Mouse (Mus musculus): ENCODE results near the gene Cct8l1.

Gene Cct8l1

DNA sequence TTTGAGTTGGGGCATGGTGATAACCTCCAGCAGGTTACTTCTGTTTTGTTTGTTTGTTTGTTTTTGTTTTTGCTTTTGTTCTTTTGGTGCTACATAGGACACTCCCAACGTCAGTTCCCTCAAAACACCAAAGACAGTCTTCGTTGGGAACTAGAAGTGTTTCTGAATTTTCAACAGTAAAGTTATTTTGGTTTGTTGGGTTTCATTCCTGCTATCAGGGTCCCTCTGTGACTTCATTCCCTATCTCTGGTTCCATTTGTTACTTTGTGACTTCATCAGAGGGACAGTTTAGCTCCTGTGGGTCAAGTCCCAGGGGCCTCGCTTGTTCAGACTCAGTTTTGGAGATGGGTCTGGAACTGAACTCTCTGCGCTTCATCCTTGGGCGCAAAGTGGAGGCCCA lies at the start of gene Cct8l1:
Gene Cct8l1, plus strand, starts transcription at position 301 of the 400 bp plus-strand sequence.
- no peak for DNase-seq (ENCODE audit: extremely low spot score, low read depth, low spot score)

DNA sequence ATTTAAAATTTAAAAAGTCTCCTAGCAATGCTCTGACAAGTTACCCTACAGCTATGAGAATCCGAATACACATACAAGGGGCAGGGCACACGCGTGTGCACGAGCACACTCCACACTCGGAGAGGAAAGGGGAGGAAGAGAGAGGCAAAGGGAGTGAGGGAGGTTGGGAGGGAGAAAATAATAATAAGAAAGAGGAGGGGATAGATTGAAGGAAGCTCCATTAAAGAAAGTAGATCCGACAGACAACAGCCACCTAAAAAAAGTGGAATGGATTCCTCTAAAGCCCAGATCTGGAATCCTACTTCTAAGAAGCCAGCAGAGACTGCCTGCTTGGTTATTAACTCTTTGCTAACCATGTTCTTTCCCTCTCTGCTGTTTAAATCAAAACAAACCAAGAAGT lies 43.8 kb upstream of the Cct8l1 start:
- DNase-seq (ENCODE audit: extremely low spot score, low read depth, low spot score): peak; percentile 16

DNA sequence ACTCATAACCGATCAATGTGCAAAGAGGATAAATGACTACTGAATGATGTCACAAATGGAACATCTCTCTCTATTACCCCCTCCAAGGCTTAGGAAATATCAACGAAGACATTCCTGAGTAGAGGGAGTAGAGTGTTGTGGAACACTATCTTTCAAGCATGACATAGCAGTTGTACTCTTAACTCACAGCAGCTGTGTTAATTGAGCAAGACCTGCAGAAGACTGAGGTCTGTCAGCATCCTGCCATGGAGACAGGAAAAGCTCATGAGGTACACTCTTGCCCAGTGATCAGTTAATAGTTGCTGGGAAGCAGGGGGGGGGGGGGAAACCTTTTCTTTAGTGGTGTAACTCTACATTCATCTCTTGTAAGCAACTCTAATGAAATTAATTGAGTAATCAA lies 40.1 kb upstream of the Cct8l1 start:
- DNase-seq (ENCODE audit: extremely low spot score, low read depth, low spot score): no peak

DNA sequence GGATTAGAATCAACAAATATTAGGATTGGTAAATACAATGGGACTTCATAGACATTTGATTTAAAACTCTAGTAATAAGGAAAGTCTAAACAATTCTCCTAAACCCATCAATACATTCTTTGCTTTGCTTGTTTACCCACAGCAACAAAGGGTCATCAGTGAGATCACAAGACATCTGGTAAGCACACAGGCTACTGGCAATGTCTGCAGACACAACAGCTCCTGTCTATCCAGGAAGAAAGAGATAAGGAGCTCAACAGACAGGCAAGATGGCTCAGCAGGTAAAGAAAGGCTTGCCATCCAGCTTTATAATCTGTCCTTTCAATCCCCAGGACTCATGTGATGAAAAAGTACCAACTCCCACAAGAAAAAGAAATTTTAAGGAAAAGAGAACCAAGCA lies 37.0 kb upstream of the Cct8l1 start:
- no peak for DNase-seq (ENCODE audit: extremely low spot score, low read depth, low spot score)

DNA sequence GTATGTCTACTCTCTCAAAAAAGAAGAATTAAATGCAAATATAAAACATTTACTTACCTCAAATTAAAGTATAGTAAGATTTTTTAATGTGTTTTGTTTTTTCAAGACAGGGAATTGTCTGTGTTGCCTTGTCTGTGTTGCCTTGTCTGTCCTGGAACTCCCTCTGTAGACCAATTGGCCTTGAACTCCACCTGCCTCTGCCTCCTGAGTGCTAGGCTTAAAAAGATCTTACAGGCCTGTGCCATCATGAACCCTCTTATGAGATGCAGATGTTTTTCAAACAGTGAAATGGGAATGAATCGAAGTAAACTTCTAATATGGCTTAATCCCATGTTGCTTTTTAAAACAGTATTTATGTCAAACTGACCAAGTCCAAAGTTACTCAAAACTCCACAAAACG lies 19.2 kb upstream of the Cct8l1 start:
- DNase-seq (ENCODE audit: extremely low spot score, low read depth, low spot score): no peak

DNA sequence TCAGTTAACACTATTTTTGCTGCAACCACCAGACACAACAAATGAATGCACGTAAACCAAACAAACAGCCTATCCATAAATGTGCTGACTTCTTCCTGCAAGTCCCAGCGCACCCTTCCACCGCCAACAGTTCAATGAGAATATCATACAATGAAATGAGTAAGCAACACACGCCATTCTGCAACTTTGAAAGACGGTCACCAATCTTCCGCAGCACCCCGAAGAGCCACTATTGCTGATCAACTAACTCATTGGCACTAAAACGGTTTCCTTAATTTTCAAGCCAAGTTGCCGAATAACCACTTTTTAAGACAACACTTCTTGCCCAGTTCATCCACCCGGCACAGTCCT lies 18.5 kb upstream of the Cct8l1 start:
- DNase-seq (ENCODE audit: extremely low spot score, low read depth, low spot score): no peak

DNA sequence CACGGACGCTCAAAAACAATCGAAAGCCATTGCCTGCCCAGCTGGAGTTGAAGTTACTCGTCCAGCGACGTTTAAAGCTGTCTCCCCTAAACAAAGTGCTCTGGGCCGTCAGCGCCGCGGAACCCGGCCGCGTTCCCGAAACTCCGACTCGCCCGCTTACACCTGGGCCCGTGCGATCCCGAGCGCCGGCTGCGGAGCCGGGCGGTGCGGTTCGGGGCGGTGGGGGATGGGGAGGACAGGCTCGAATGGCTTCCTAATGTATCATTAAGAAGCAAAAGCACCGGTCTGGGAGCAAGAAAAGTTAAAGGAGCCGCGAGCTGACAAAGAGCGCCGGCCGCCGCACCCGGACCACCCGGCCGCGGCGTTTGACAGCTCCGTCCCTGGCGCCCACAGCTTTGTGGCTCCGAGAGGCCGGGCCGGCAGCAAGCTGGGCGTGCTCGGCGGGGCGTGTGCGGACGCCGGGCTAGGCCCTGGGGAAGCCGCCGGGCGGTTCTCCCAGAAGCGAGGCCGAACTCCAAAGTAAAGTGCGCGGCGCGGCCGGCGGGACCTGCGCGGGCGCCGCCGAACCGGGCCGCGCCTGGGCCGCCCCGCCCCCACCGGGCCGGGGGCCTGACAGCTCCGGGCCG lies 18.0 kb upstream of the Cct8l1 start:
- no peak for DNase-seq (ENCODE audit: extremely low spot score, low read depth, low spot score)

DNA sequence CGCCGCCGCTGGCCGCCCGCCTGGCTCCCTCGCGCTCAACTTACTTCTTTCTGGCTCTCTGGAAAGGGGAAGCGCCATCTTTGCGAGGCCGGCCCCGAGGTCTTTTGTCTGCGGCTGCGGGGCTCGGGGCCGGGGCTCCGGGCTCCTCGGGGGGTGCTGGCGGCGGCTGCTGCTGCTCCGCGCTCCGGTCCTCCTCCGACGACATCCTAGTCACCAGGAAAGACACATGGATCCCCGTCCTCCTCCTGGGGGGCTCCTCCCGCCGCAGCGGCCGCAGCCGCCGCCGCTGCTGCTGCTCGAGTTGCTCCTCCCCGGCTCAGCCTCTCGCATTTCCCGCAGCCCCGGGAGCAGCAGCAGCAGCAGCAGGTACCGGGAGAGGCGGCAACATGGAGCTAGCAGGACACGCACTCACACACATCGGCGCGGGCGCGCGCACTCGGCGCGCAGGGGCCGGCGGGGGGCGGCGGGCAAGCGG lies 17.5 kb upstream of the Cct8l1 start, which contains the start of gene Kmt2c:
Gene Kmt2c, minus strand, starts transcription at position 438 of the 475 bp plus-strand sequence.
- DNase-seq (ENCODE audit: extremely low spot score, low read depth, low spot score): no peak

DNA sequence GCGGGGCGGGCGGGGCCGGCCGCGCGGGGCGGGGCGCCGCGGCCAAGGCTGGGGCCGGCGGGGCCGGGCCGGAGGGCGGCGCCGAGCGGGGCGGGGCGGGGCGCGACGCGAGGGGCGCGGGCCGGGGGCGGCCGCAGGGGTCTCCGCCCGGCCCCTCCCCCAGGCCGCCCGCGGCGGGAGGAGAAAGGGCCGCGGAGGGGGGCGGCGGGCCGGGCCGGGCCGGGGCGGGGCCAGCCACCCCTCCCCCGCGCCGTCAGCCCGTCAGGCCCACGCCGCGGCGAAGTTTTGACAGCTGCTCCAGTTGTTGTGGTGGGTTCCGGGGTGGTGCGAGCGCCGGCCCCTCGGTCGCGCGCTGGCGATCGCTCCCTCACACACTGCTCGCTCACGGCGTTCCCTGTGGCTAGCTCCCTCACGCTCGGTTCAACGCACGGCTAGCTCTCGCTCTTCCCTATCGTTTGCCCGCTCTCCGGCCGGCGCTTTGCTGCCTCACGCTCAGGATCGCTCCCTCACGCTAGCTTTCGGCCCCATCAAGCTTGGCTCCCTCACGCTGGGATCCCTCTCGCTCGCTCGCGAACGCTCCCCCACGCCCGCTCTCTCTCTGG lies 16.9 kb upstream of the Cct8l1 start:
- no peak for DNase-seq (ENCODE audit: extremely low spot score, low read depth, low spot score)

DNA sequence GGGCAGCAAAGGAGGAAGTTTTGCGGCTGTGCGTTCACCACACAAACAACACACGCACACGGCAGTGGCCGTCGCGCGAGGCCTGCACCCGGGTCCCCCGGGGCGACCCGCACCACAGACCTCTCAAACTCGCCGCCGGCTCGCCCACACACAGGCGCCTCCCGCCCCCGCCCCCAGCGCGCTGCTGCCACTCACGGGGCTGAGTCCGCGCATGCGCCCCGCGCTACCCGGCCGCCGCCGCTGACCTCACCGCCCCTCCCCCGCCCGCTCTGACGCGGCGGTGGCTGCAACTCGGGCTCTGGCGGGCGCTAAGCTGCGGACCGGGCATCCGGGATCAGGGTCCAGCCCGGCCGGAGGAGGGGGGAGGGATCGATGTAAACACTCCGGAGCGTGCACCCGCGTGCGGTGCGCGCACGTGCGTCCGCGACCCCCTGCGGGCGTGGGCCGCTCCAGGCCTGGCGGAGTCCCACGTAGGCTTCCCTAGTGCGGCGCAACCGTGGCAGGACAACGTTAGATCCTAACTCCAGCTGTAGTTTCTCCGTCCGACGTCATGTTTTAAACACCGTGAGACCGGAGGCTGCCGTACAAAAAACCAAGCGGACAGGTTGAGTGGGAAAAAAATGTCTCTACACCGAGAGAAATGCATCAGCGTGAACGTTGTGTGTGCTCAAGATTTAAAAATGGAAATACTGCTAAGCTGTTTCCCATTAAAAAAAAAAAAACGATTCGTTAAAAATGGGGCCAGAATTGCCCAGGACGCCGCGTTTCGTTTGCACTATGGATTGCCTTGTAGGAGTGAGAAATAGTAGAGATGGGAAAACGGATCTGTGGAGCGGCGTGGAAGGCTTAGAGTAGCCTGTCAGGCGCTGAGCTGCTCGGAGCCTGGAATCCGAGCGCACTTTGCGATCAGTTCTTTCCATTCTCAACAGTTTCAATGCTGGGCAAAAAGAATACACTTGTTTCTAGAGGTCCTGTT lies 16.2 kb upstream of the Cct8l1 start:
- no peak for DNase-seq (ENCODE audit: extremely low spot score, low read depth, low spot score)

DNA sequence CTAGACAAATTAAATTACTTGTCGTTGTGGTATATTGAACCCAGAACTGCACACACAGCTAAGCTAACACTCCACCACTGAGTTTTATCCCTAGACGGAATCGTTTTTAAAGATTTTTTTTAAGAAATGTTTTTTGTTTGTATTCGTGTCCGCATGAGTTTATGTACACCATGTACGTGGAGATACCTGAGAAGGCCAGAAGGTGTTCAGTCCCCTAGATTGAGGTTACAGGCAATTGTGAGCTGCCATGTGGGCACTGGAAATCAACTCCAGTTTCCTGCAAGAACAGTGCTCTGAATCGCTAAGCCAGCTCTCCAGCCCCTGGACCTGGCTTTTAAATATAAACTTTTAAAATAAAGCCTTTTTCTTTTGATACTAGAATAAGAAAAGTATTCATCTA lies 15.2 kb upstream of the Cct8l1 start:
- DNase-seq (ENCODE audit: extremely low spot score, low read depth, low spot score): no peak

DNA sequence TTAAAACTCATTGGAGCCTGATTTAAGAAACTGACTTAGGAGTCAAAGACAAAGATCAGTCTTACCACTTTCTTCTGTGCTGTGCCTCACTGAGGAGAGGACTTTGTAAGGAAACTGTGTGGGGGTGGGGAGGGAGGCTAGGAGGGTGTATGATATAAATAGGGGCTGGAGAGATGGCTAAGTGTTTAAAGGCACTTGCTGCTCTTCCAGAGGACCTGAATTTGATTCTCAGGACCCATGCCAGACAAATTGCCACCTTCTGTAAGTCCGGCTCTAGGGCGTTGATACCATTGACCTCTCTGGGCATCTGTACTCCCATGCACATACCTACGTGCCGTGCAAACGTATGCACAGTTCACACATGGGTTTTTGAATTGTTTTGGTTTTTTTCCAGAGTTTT lies 9.8 kb upstream of the Cct8l1 start:
- DNase-seq (ENCODE audit: extremely low spot score, low read depth, low spot score): no peak

DNA sequence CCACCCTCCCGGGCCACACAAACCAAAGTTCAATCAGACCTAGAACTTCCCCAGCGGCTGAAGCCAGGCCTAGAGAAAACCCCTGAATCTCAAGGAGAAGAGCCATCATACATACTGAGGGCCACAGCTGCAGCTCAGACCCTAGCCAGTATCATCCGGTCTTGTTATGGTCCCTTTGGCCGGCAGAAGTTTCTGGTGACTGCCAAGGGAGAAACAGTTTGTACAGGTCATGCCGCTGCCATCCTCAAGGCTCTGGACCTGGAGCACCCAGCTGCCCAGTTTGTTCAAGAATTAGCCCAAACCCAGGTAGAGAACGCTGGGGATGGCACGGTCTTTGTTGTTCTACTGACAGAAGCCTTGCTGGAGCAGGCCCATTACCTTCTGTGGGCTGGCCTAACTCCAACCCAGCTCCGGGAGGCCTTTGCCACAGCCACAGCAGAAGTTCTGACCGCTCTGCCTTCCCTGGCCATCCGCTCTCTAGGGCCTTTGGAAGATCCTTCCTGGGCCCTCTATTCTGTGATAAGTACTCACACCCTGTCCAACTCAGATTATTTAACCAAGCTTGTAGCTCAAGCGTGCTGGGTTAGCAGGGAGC lies 531 bp downstream of the Cct8l1 start:
- DNase-seq (ENCODE audit: extremely low spot score, low read depth, low spot score): no peak

DNA sequence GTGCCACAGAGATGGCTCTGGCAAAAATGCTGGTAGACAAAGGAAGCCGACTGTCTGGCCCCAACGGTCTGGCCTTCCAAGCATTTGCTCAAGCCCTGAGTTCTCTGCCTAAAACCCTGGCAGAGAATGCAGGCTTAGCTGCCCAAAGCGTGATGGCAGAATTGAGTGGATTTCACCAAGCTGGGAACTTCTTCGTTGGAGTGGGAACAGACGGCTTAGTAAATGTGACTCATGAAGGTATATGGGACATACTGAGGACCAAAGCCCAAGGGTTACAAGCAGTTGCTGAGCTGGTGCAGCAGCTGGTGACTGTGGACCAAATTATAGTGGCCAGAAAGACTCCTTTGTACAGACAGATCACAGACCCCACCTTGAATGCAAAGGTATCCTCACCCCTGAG lies 1.7 kb downstream of the Cct8l1 start:
- no peak for DNase-seq (ENCODE audit: extremely low spot score, low read depth, low spot score)

DNA sequence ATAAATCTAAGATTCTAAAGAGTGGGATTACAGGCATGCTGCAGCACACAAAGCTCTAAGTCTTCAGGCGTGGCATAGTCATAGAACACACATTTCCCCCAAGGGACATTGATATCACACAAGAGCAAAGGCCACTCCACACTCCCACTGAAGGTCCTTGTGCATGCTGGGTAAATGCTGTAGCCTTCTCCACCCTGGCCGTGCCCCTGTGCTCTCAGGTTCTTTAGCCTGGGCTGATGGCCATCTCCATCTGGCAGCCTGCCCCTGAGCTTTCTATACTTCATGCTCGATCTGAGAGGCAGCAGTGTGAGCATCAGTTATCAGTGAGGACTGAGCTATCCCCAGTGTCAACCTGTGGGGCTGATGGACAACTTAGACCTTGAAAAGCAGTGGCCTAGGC lies 4.0 kb downstream of the Cct8l1 start:
- no peak for DNase-seq (ENCODE audit: extremely low spot score, low read depth, low spot score)

DNA sequence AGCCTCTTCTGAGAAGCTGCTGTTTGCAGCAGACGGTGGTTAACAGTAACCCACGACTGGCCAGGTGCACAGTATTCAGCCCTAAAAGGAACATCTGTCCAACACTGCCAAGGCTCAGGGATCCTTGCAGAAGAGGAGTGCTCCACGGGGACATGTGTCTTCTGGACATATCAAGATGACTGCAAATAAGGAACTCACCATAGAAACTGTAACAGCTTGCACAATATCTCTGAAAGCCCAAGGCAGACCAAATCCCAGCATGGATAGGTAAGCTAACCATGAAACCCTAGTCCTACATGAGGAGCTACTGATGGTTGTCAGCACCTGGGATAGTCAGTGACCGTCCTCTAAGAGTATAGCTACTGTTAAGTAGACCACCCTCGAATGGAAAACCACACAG lies 5.6 kb downstream of the Cct8l1 start:
- DNase-seq (ENCODE audit: extremely low spot score, low read depth, low spot score): no peak

DNA sequence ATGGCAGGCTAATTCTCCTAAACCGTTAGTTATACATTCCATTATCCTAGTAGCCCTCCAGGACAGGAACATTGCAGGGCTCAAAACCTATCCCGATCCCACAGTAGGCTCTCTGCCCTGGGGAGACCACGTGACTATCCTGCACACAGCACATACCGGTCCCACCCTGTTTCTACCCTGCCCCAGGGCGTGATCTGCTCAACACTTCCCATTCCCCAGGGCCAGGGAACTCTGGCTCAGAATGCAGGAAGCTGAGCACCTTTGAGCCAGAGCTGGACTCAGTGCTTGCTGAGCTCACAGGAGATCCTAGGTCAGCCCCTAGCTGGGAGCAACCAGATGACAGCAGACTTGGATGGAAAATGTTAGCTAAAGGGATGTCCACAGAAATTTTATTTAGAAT lies 10.2 kb downstream of the Cct8l1 start:
- no peak for DNase-seq (ENCODE audit: extremely low spot score, low read depth, low spot score)

DNA sequence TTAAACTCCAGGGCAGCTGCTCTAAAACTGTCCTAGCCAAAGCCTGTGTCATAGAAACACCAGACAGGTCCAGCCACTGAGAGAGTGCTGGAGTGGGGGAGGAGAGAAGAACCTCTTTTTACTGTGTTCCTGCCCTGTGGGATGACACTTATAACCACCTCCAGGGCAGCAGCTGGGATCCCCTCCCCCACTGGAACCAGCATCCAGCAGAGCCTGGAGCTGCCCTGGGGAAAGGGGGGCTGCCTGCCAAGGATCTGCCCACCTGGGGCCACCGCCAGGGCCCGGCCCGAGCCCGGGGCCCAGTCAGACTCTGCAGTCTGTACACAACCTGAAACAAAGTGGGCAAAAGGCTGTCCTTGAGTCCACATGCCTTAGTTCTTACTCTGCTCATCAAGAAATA lies 11.1 kb downstream of the Cct8l1 start:
- DNase-seq (ENCODE audit: extremely low spot score, low read depth, low spot score): no peak

DNA sequence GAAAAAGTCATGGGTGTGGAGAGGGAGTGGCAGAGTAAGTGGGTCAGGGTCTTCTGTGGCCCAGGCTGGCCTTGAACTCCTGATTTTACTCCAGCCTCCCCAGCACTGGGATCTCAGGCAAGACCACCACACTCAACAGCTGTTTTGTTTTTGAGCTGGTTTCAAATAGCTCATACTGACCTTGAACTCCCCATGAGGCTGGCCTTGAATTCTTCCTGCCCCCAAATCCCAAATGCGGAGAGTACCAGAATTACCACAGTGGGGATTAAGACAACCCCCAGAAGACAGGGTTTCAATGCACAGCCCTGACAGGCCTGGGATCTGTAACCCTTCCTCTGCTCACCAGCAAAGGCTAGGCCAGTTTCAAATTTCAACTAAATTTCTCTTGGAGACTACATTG lies 12.1 kb downstream of the Cct8l1 start:
- no peak for DNase-seq (ENCODE audit: extremely low spot score, low read depth, low spot score)

DNA sequence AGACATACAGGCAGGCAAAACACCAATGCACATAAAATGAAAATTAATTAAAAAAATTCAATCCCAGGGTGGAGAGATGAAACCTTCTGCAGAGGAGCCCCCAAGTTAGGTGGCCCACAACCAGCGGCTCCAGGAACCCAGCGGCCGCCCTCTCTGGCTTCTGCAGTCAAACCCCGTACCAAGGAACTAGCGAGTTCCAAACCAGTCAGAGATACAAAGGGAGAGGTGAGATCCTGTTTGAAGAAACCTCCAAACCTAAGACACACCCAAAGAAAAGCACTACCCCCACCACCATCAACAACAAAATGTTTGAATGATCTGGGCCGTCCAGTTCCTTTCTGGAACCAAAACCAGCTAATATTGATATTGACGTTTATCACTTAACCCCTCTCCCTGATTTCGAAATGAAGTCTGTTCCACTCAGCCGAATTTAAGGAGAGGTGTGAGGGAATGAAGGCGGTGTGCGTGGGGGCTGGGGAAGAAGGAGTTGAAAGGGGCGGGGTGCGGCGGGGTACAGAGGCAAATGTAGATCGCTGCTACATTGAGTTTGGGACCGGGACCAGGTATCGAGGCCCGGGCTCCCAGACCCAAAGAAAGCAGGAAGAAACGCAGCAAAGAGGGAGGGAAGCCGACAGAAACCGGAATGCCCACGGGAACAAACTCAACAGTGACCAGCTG lies 13.1 kb downstream of the Cct8l1 start:
- no peak for DNase-seq (ENCODE audit: extremely low spot score, low read depth, low spot score)
